Mouse (Mus musculus): ENCODE results near the gene Pbx2.
A peak's percentile ranks its signal among the peaks of the same experiment; 100 is the strongest.
"Not testable (repeated sequence)": the region's sequence is repeated elsewhere in the genome, so short reads cannot be mapped to it uniquely, and the experiment has no call there.

The Pbx2 gene

DNA sequence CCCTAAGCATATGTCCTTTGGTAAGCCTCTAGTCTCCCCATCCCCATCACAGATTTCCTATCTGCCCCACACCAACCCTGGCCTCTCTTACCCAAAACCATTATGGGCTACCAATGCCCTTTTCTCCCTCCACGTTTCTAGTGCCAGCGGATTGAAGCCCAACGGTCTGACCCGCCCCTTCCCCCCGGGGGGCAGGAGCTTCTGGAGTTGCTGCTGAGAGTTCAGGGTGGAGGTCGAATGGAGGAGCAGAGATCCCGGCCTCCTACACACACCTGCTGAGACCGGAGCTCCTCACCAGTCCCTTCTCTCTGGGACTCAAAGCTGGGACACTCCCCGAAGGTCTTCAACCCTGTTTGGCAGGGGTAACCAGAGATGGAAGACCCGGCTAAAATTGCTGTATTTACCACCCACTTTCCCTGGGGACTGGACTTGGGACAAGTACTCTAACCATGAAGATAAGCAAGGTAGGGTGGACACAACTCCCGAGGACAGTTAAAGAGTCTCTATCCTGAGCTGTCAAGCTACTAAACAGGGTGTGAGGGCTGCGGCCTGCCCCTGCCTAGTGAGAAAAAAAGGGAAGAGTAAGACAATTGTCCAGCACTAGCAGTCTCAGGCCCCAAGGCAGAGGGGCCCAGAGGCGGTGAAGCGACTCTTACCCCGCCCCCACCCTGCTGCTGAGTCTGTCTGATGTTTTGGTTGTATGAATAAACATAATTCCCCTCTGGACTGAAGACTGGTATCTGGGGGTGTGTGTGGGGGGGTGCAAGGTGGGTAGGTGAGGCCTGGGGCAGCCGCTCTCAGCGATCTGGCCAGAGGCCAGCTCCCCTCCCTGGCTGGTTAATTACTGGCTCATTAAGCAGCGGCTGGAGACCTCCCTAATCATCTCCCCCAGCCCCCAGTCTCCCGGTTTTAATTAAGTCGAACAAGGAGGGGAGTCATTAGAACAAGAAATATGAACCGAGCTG, at the start of gene Pbx2:
TSS of gene Pbx2 (plus strand) at position 238 of the 965 bp plus-strand sequence.
- no peak for DNase-seq (ENCODE audit: low read depth)

GRCm38 (mm10) chr17:34543567-34543966, 47.5 kb upstream of the Pbx2 start:
- not testable (repeated sequence) for DNase-seq (ENCODE audit: low read depth)

DNA sequence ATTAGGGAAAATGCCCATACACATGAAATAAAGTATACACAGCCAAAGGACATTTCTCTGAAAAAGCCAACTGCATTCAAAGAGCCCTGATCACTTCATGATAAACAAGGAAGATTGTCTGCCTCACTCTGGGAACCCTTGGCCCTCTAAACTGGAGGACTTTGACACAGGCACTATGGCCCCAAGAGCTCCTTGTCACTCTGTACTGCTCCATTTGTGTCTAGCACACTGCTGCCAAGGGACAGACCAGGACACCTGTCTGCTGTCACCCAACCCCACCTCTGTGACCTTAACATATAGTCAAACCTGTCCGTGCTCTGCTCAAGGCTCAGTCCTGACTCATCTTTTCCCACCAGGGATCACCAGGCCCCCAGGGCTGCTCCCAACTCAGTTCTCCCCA, 44.3 kb upstream of the Pbx2 start:
- DNase-seq (ENCODE audit: low read depth) = no peak

DNA sequence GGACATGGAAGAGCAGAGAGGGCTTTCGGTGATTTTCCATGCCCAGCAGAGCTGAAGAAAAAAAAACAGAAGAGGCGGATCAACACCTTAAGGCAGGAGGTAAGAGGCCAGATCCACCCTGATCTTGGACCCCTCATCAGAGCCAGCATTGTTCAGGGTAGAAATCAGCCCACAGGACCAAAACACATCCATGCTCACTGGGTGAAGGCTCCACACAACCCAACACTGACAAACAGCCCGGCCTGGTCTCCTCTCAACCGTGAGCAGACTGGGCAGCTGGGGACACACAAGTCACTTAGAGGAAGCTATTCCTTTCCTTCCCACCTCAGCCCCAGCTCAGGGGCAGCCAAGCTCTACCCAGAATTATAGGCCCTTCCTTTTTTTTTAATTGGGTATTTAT, 43.5 kb upstream of the Pbx2 start:
- no peak for DNase-seq (ENCODE audit: low read depth)

- DNase-seq (ENCODE audit: low read depth) = no peak
These were observed 41.9 kb upstream of the Pbx2 start for GRCm38 (mm10) chr17:34549156-34549555.

- no peak for DNase-seq (ENCODE audit: low read depth)
These were observed 41.2 kb upstream of the Pbx2 start for GRCm38 (mm10) chr17:34549843-34550242.

- peak; percentile 41 for DNase-seq (ENCODE audit: low read depth)
These were observed 35.6 kb upstream of the Pbx2 start for GRCm38 (mm10) chr17:34555483-34555882.

GRCm38 (mm10) chr17:34556406-34556805, 34.7 kb upstream of the Pbx2 start:
- DNase-seq (ENCODE audit: low read depth) = no peak

- DNase-seq (ENCODE audit: low read depth) = no peak
These were observed 33.7 kb upstream of the Pbx2 start for GRCm38 (mm10) chr17:34557411-34557810.

DNA sequence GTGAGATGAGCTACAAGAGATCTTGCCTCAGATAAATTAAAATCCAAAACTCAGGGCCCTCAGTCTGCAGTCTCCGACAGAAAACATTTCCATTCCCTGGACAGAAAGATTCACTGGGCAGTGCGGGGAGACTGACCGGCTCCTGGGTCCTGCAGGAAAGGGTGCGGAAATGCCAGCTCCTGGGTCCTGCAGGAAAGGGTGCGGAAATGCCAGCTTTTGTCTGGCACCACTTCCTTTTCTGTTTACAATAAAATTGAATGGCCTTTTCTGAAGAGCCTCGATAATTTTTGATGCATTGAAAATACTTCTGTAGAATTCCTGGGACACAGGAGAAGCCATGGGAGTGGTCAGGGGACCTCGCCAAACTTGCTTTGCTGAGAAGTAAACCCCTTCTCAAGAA, 31.9 kb upstream of the Pbx2 start:
- no peak for DNase-seq (ENCODE audit: low read depth)

DNA sequence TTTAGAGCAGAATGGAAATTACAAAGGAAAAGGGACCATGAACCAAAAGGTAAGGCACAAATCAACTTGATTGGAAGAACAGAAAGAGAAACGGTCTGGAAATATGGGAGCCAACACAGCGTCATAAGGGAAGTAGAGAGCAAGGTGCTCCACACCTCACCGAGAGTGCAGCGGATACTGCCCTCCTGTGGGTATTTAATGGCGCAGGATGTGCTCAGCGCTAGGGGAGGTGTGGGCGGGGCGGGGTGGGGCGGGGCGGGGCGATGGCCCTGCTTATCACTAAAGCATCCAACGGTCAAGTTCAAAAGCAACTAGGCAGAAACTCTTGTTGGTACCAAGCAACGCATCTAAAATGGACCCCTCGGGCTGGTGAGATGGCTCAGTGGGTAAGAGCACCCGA, 31.2 kb upstream of the Pbx2 start:
- no peak for DNase-seq (ENCODE audit: low read depth)

DNA sequence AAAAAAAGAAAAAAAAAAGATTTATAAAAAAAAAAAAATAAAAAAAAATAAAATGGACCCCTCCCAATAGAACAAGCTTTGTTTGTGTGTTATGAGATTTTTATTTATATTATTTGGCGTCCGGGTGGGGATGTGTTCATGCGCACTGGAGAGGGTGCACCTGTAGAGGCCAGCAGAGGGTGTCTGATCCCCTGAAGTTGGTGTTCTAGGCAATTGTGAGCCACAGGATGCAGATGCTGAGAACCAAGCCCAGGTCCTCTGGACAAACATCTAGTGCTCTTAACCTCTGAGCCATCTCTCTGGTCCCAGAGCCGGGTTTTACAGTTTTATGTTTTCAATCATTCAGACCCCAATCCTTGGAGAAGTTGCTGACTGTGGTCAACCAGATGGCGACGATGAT, 30.6 kb upstream of the Pbx2 start:
- DNase-seq (ENCODE audit: low read depth) = no peak

DNA sequence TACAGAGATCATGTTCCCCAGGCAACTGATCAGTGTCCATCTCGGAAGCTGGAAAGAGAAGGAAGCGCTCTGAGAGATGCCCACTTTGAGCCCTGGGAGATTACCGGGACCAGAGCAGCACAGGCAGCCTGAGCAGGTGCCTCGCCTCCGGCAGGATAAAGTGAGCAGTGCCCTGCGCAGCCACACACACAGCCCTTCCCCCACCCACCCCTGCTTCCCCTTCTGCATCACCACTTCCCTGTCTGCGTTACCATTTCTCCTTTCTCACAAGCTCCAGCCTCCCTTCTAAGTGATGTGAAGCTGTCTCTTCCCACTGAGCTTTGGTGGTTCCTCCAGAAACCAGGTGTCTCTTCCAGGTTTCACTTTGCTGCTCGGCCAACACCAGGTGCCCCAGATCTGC, 29.9 kb upstream of the Pbx2 start:
- no peak for DNase-seq (ENCODE audit: low read depth)

GRCm38 (mm10) chr17:34562595-34562994, 28.5 kb upstream of the Pbx2 start:
- no peak for DNase-seq (ENCODE audit: low read depth)

GRCm38 (mm10) chr17:34563354-34563753, 27.7 kb upstream of the Pbx2 start:
- DNase-seq (ENCODE audit: low read depth) = no peak

DNA sequence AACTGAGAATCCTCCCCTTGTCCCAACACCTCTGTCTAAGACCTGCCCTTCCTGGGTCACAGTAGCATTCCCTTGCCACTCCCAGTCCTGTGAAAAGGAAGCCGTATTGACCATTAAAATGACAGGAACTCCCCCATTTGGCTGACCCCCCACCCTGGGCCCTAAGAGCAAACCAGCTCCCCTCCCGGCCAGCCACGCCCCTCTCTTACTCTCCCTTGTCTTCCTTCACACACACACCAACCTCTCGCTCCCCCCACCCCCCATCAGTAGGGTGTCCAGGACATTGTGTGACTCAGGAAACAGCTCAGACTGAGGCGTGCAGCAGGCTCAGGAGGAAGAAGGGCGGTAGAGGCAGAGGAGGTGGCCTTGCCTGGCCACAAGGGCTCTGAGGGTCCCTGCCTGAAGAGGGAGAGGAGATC, 27.1 kb upstream of the Pbx2 start, which contains the start of gene Notch4:
TSS of gene Notch4 (plus strand) at position 266 of the 419 bp plus-strand sequence.
- DNase-seq (ENCODE audit: low read depth) = no peak

DNA sequence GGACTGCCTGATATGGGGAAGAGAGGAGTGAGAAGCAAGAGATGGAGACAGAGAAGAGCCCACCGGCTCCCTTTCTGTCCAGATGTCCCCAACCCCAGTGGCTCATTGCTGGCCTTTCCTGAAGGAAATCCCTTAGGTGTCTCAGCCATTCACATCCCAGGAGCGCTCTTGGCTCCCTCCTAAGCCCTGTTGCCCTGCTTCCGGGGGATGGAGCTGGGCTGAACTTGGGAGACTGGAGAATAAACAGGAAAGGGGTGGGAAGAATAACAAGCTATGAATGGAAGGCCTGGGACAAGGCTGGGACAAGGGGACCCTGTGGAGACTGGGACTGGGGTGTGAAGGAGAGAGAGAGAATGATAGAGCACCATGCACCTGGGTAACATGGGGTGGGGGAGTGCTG, 26.3 kb upstream of the Pbx2 start:
- no peak for DNase-seq (ENCODE audit: low read depth)

DNA sequence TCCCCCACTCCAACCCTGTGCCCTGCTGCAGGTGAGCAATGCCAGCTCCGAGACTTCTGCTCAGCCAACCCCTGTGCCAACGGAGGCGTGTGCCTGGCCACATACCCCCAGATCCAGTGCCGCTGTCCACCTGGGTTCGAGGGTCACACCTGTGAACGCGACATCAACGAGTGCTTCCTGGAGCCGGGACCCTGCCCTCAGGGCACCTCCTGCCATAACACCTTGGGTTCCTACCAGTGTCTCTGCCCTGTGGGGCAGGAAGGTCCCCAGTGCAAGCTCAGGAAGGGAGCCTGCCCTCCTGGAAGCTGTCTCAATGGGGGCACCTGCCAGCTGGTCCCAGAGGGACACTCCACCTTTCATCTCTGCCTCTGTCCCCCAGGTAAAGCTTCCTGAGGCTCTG, 23.8 kb upstream of the Pbx2 start:
- DNase-seq (ENCODE audit: low read depth) = no peak

DNA sequence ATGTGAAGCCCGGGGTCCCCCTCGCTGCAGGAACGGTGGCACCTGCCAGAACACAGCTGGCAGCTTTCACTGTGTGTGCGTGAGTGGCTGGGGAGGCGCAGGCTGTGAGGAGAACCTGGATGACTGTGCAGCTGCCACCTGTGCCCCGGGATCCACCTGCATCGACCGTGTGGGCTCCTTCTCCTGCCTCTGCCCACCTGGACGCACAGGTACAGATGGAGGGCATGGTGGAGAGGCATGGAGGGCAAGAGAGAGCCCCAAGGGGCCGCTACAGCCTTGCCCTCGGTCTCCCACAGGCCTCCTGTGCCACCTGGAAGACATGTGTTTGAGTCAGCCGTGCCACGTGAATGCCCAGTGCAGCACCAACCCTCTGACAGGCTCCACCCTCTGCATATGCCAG, 22.6 kb upstream of the Pbx2 start:
- no peak for DNase-seq (ENCODE audit: low read depth)

GRCm38 (mm10) chr17:34569919-34570318, 21.1 kb upstream of the Pbx2 start:
- no peak for DNase-seq (ENCODE audit: low read depth)

DNA sequence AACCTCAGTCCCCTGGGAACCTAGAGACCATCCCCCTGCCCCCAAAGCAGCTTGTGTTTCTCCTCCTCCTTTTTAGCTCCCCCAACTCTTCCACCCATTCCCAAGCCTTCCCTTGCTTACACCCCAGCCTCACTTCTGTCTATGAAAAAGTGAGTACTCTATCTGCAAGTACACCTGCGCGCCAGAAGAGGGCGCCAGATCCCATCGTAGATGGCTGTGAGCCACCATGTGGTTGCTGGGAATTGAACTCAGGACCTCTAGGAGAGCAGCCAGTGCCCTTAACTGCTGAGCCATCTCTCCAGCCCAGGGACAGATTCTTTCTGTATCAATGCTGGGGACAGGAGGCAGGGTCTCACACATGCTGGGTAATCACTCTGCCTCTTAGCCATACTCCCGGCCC, 19.2 kb upstream of the Pbx2 start:
- no peak for DNase-seq (ENCODE audit: low read depth)

DNA sequence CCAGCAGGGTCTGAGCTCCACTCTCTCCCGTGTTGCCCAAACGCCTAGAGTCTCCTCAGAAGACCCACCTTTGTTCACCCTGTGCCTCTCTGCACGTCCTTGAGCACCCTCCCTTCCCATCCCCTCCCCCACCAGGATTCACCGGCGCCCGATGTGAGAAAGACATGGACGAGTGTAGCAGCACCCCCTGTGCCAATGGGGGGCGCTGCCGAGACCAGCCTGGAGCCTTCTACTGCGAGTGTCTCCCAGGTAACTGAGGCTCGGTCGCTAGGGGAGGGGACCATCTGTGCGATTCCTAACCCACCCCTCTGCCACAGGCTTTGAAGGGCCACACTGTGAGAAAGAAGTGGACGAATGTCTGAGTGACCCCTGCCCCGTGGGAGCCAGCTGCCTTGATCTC, 18.7 kb upstream of the Pbx2 start:
- DNase-seq (ENCODE audit: low read depth) = no peak

- no peak for DNase-seq (ENCODE audit: low read depth)
These were observed 14.5 kb upstream of the Pbx2 start for GRCm38 (mm10) chr17:34576577-34576976.

DNA sequence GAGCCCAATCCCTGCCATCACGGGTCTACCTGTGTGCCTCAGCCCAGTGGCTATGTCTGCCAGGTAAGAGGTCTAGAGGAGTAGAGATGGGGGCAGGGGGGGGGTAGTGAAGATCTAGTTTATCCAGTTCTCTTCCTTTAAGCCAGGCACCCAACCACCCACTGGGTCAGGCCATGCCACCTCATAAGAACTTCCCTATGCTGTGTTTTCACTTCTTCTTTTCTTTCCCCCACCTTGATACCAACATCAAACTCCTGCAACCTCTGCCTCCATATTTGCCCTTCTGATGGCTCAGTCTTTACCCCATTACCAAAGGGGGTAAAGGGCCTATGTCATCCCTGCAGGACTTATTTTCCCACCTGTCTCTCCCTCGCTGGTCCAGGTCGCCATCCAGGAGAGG, 13.0 kb upstream of the Pbx2 start:
- no peak for DNase-seq (ENCODE audit: low read depth)
